Mouse (Mus musculus): ENCODE data around the gene Ten1.

Ten1 gene

GRCm38 (mm10) chr11:116198639-116199531, at the start of gene Ten1, which contains the start of gene Acox1:
Gene Ten1, plus strand, starts transcription at chr11:116198855.
Gene Acox1, minus strand, starts transcription at chr11:116199045.
- peak; percentile 97 for DNase-seq (ENCODE audit: low read depth, low spot score)

GRCm38 (mm10) chr11:116149341-116149740, 49.3 kb upstream of the Ten1 start:
- no peak for DNase-seq (ENCODE audit: low read depth, low spot score)

GRCm38 (mm10) chr11:116150960-116151359, 47.7 kb upstream of the Ten1 start:
- DNase-seq (ENCODE audit: low read depth, low spot score): no peak

GRCm38 (mm10) chr11:116161312-116161711, 37.3 kb upstream of the Ten1 start:
- no peak for DNase-seq (ENCODE audit: low read depth, low spot score)

GRCm38 (mm10) chr11:116162146-116162545, 36.5 kb upstream of the Ten1 start:
- DNase-seq (ENCODE audit: low read depth, low spot score): no peak

- DNase-seq (ENCODE audit: low read depth, low spot score): no peak
Measured at GRCm38 (mm10) chr11:116163002-116163401, 35.7 kb upstream of the Ten1 start.

GRCm38 (mm10) chr11:116167232-116167631, 31.4 kb upstream of the Ten1 start:
- peak; percentile 94 for DNase-seq (ENCODE audit: low read depth, low spot score)

- peak; percentile 97 for DNase-seq (ENCODE audit: low read depth, low spot score)
Measured at GRCm38 (mm10) chr11:116167884-116168439, 30.7 kb upstream of the Ten1 start, which contains the start of gene Fbf1. Gene Fbf1, minus strand, starts transcription at chr11:116168166.

- no peak for DNase-seq (ENCODE audit: low read depth, low spot score)
Measured at GRCm38 (mm10) chr11:116169214-116169613, 29.4 kb upstream of the Ten1 start.

- DNase-seq (ENCODE audit: low read depth, low spot score): no peak
Measured at GRCm38 (mm10) chr11:116170003-116170800, 28.5 kb upstream of the Ten1 start.

GRCm38 (mm10) chr11:116171959-116172358, 26.7 kb upstream of the Ten1 start:
- DNase-seq (ENCODE audit: low read depth, low spot score): no peak

GRCm38 (mm10) chr11:116174775-116175448, 23.7 kb upstream of the Ten1 start:
- no peak for DNase-seq (ENCODE audit: low read depth, low spot score)

GRCm38 (mm10) chr11:116176010-116176409, 22.6 kb upstream of the Ten1 start:
- peak; percentile 55 for DNase-seq (ENCODE audit: low read depth, low spot score)

GRCm38 (mm10) chr11:116178411-116179121, 20.1 kb upstream of the Ten1 start:
- DNase-seq (ENCODE audit: low read depth, low spot score): no peak

GRCm38 (mm10) chr11:116185836-116186235, 12.8 kb upstream of the Ten1 start:
- DNase-seq (ENCODE audit: low read depth, low spot score): peak; percentile 84

GRCm38 (mm10) chr11:116186360-116186759, 12.3 kb upstream of the Ten1 start:
- DNase-seq (ENCODE audit: low read depth, low spot score): no peak

- no peak for DNase-seq (ENCODE audit: low read depth, low spot score)
Measured at GRCm38 (mm10) chr11:116187226-116187930, 11.3 kb upstream of the Ten1 start.

GRCm38 (mm10) chr11:116194619-116195018, 4.0 kb upstream of the Ten1 start:
- DNase-seq (ENCODE audit: low read depth, low spot score): no peak

- DNase-seq (ENCODE audit: low read depth, low spot score): peak; percentile 44
Measured at GRCm38 (mm10) chr11:116195252-116195651, 3.4 kb upstream of the Ten1 start.

- no peak for DNase-seq (ENCODE audit: low read depth, low spot score)
Measured at GRCm38 (mm10) chr11:116196336-116196735, 2.3 kb upstream of the Ten1 start.

Data from 3T3-L1 (cell line).